Mouse (Mus musculus) adipocyte (in vitro differentiated cells): ENCODE data around the gene A3galt2.

Experiments used
- DNase-seq: peaks from one replicate; pipeline ENCODE4 v3.0.0-alpha.2; 2016; ENCODE audit warnings: low spot score

The A3galt2 gene

DNA sequence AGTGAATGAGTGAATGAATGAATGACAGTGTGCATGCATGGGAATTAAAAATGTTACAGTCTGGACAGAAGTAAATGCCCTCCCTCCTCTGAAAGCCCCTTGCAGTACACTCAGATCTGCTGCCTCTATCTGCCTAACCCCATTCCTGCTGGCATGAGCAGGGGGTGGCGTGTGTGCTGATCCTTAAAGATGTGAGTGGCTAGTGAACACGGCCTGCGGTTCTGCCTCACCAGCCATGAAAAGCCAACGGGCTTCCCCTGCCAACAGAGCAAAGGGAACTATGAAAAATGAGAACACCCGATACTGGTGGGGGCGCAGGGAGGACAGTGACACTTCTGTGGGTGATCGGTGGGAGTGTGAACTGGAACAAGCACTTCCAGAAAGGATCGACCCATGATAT is 41.6 kb downstream of the A3galt2 start:
- no peak for DNase-seq

DNA sequence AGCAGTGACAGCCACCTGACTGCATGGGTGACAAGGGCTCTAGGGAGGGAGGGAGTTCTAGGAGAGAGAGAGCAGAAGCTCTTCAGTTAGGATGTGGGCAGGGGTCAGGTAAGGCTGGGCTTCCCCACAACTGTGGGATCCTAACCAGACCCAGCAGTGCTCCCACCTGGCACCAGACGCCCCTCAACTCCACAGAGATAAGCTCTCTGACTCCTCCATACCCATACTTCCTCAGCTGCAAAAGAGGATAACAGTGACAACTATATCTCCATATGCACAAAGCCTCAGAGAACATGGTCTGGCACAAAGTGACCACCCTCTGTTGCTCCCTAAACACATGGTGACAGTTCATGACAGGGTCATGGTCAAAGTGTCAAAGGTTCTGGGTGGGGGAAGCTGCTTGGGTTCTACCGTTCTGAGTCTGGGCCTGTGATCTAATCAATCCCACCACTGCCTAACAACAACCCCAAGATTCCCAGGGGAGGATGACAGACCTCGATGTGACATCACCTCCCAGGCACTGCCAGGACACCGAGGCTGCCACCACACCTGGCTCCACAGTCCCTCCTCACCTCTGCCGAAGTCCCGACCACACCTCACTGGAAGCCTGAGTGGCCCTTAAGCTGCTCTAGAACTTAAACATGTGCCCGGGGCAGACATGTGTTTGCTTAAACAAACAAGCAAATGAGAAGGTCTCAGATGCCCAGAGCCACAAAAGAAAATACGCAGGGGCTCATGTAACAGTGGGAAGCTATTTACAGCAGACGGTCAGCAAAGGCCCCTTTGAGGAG is 46.7 kb downstream of the A3galt2 start:
- no peak for DNase-seq

DNA sequence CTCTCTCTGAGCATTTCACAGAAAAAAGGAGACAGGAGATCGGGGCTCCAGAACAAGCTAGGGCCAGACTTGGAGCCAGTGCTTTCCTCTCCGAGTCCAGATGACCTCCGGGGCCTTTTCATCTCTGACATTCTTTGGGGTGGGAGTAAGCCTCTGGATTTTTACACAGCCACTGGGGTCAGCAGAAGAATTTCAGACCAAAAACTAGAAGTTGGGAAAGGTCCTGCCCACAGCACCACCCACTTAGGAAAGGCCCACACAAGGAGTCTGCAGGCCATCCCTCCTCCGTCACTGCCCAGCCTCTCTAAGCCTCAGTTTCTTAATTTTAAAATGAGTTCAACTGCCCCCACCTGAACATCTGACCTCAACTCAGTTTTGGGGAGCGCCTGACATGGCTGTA is 48.4 kb downstream of the A3galt2 start:
- no peak for DNase-seq

- DNase-seq = peak; percentile 54
Observed at GRCm38 (mm10) chr4:128804426-128805149, 49.4 kb downstream of the A3galt2 start.

GRCm38 (mm10) chr4:128805150-128806042 is 50.2 kb downstream of the A3galt2 start:
- peak; percentile 43 for DNase-seq

DNA sequence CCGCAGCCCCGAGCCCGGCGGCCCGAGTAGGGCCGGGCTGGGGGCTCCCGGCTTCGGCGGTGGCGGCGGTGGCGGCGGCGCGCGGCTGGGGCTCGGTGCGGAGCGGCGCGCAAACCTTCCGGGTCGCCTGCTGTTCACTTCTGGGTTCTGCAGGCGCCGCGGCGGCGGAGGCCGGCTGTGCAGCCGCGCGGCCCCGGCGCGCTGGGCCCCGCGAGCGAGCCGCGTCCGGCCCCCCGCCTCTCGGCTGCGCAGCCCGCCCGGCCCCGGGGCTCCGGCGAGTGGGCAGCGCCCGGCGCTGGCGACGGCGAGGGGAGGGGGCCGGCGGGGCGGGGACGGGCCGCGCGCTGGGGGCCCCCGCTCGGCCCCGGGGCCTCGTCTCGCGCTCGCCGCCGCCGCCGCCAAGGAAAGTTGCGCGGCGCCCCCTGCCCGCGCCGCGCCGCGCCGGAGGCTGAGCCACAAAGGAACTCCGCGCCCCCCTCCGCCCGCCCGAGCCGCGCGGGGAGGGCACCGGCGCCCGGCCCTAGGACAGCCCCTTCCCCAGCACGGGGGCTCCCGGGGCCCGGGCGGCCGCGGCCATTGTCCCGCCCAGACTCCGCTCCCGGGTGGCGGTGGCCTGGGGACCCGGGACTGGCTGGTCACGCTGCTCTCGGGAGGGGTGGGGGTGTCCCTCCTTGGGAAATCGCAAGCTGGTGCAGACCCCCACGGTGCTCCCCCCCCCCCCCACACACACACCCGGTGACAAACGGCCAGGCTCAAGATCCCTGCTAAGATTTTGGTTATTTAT is 51.1 kb downstream of the A3galt2 start, which contains the start of gene Zfp362:
TSS of gene Zfp362 (minus strand) at position 3 of the 784 bp plus-strand sequence.
- DNase-seq = no peak

GRCm38 (mm10) chr4:128806827-128807179 is 51.6 kb downstream of the A3galt2 start:
- peak; percentile 22 for DNase-seq

DNA sequence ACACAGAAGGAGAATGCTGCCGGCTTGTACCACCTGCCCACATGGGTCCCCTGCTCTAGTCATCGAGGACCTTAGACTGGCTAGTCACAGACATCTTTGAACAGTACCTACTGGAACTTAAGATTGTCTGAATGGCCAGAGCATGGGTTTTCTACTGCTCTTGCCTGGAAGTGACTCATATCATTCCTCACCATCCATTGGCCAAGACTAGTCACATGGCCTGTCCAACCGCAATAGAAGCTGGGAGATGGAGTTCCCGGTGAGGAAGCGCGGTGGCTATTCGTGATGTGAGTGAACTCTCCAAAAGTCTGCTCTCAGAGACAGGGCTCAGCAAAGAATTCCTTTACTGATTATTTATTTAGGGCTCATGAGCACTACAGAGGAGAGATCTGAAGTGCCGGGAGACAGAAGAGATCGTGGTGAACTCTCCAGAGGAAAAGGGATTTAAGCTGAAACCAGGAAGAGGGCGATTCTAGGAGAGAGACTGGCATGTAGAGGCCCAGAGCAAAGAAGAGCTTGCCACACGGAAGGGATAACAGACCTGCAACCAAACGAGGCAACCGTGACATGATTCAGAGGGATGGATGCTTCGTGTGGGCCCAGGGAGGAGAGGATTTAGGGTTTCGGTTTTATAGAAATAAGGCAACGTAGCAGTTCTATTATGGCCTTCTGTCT is 56.4 kb downstream of the A3galt2 start:
- DNase-seq = peak; percentile 91

DNA sequence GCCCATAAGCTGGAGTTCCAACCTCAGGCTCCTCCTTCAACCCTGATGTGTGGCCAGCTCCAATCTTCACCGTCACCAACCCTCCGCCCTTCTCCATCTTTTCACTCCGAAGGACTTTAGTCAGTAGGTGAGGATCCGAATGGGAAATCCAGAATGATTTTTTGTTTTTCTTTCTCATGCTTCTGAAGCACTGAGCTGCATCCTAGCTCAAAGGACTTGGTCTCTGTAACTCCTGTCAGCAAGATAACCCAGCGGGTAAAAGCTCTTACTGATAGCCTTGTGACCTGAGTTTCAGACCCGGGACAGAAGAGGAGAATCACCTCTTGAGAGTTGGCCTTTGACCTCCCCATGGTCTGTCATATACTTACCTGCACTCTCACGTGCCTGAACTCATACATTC is 61.8 kb downstream of the A3galt2 start:
- no peak for DNase-seq
